Mouse (Mus musculus): ENCODE data around the gene Gm20388.

GRCm38 (mm10) chr8:123766516-123766915 is 3855.9 kb downstream of the Gm20388 start:
- no peak for TF ChIP-seq TAL1 (IDR thresholded peaks at IDR 0.05; ENCODE audit: low read length)
- TF ChIP-seq GATA1 (IDR thresholded peaks at IDR 0.05; ENCODE audit: low read length): no peak

Measured in erythroblast, embryonic 14.5 days (primary cell).